Mouse (Mus musculus) liver, embryonic 16.5 days (tissue): ENCODE results near the gene Bcl2l1. TPM values are rescaled to one million over a fixed set of nuclear protein-coding genes. Genes with fewer than 3 reads are reported as not detected.

ENCODE experiments used
- ATAC-seq: fragments of 200-750 bp; cut with Nextera tagmentation; 2 replicates; pipeline ENCODE4 v1.8.0; 2017; ENCODE audit warnings: low read depth, mild to moderate bottlenecking, moderate number of reproducible peaks, moderate library complexity
- H3K27ac ChIP-seq: fragments of 300-500 bp; sonication (generic); 2 replicates; pipeline ENCODE4 v1.5.1; 2014; ENCODE audit warnings: mild to moderate bottlenecking, low read length
- H3K27me3 ChIP-seq: fragments of 300-500 bp; sonication (generic); 2 replicates; pipeline ENCODE4 v1.6.1; 2014; ENCODE audit warnings: low read depth, low read length, mixed read lengths; ENCODE audit not compliant: control insufficient read depth, insufficient read depth
- H3K36me3 ChIP-seq: fragments of 300-500 bp; sonication (generic); 2 replicates; pipeline ENCODE4 v1.6.1; 2014; ENCODE audit warnings: mild to moderate bottlenecking; ENCODE audit not compliant: control insufficient read depth, insufficient read depth
- H3K4me1 ChIP-seq: fragments of 300-500 bp; sonication (generic); 2 replicates; pipeline ENCODE4 v1.6.1; 2014; ENCODE audit warnings: low read depth, low read length, mixed read lengths; ENCODE audit not compliant: control insufficient read depth
- H3K4me2 ChIP-seq: fragments of 300-500 bp; sonication (generic); 2 replicates; pipeline ENCODE4 v1.6.1; 2014; ENCODE audit warnings: low read depth, low read length, mixed read lengths
- H3K4me3 ChIP-seq: fragments of 300-500 bp; sonication (generic); 2 replicates; pipeline ENCODE4 v1.5.1; 2014; ENCODE audit warnings: low read depth, mild to moderate bottlenecking, low read length
- H3K9ac ChIP-seq: fragments of 300-500 bp; sonication (generic); 2 replicates; pipeline ENCODE4 v1.6.1; 2014; ENCODE audit warnings: low read depth, low read length
- H3K9me3 ChIP-seq: fragments of 300-500 bp; sonication (generic); replicated peaks from 2 replicates; pipeline ENCODE4 v1.6.1; 2016; ENCODE audit warnings: low read length; ENCODE audit not compliant: control insufficient read depth
- WGBS: fragments of 180-500 bp; shearing (Covaris S2); extraction: QIAGEN DNeasy Blood & Tissue Kit; methylation state at CpG from one replicate; pipeline ENCODE4 v1.1.7; 2014; ENCODE audit not compliant: insufficient replicate concordance; 5-methylcytosine and 5-hydroxymethylcytosine counted together
- polyA plus RNA-seq: library from polyadenylated mRNA; unstranded; fragments of >200 nt; fragmentation: Nextera tagmentation; extraction: Ambion mirVana; gene quantifications from 2 replicates; pipeline ENCODE4 v1.2.1, GENCODE M21; 2015

Bcl2l1 gene
- polyA plus RNA-seq, 1 experiment from 2014 or later: 241 TPM

DNA sequence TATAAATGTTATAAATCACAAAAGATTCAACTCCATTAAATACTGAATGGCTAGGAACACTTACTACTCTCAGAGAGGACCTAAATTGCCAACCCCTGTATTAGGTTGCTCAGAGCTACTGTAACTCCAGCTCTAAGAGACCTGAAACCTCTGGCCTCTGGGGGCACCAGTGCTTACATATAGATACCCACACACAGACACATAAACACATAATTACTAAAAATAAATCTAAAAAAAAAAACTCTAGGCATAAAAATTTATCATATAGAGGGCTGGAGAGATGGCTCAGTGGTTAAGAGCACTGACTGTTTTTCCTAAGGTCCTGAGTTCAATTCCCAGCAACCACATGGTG, 30.8 kb downstream of the Bcl2l1 start:
- no peak overlapping the region for H3K9ac ChIP-seq
- no peak for ATAC-seq
- no peak overlapping the region for H3K4me2 ChIP-seq
- H3K27ac ChIP-seq: no peak overlapping the region
- no peaks in the 10 kb centered on the region for H3K27me3 ChIP-seq
- H3K36me3 ChIP-seq: no peaks in the 10 kb centered on the region; the same call in 1 of the 2 replicates
- H3K4me3 ChIP-seq: no peak overlapping the region
- no peaks in the 10 kb centered on the region for H3K9me3 ChIP-seq
- peaks cover 53% of the 10 kb centered on the region for H3K4me1 ChIP-seq

DNA sequence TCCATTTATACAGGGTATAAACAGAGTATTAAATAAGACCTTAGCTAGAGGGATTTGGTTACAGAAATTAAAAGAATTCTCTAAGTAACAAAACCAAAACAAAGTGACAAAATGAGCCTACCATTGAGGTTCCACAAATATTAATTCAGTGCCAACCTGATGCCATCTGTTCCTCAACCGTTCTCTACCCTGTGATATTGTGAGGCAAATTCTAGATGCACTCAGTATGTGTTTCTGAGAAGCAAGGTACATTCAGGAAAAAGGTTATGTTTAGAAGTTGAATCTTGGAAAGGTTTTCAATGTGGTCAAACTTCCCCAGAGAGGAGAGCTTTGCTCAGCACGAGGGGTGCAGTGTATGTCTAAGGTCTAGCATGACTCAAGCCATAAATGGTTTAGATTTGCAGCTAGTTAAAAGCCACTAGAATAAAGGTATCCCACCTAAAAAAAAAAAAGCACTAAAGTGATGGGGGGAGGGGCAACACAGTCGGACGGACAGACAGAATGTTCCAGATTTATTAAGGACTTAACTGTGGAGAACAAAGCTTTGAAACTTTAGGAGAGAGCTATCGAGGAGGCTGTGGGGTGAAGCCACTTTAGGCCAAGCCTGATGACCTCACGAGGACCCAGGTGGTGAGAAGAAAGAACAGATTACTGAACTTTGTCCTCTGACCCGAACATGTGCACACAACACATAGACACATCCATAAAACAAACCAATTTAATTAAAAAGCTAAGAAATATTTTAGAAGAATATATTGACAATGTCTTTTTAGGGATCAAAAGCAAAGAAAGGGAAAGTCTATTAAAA, 31.4 kb downstream of the Bcl2l1 start:
- Histone ChIP-seq H3K27me3 (no peaks in the 10 kb centered on the region), H3K9me3 (no peaks in the 10 kb centered on the region), H3K4me1 (peaks cover 51% of the 10 kb centered on the region), H3K27ac (no peak overlapping the region), H3K36me3 (no peaks in the 10 kb centered on the region; the same call in 1 of the 2 replicates), H3K4me2 (no peak overlapping the region), H3K4me3 (no peak overlapping the region), H3K9ac (no peak overlapping the region)
- WGBS: 63% methylated on average over 7 of the region's 7 CpGs
- no peak for ATAC-seq

DNA sequence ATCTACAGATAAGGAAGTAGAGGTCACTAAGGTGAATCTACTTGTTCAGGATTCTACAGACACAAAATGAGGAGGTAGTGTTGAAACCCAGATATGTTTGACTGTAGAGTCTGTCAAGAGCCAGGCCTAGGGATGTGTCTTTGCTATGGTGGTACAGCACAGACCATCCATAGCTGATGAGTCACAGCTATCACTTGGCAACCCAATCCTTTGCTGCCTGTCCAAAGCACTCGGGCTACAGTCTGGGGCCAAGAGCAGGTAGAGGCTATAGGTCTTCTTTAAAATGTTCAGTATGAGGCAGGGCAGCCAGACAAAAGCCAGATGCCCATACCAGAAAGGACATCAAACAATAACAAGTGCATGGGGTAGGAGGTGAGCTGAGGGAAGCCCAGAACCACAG, 33.9 kb downstream of the Bcl2l1 start:
- no peak overlapping the region for H3K9ac ChIP-seq
- WGBS: 79% methylated on average over 1 of the region's 1 CpGs
- H3K4me2 ChIP-seq: no peak overlapping the region
- no peak overlapping the region for H3K4me3 ChIP-seq
- H3K4me1 ChIP-seq: peaks cover 51% of the 10 kb centered on the region
- H3K36me3 ChIP-seq: no peaks in the 10 kb centered on the region; the same call in 1 of the 2 replicates
- no peak for ATAC-seq
- H3K9me3 ChIP-seq: no peaks in the 10 kb centered on the region
- H3K27ac ChIP-seq: no peak overlapping the region; the same call in 1 of the 2 replicates
- H3K27me3 ChIP-seq: no peaks in the 10 kb centered on the region

DNA sequence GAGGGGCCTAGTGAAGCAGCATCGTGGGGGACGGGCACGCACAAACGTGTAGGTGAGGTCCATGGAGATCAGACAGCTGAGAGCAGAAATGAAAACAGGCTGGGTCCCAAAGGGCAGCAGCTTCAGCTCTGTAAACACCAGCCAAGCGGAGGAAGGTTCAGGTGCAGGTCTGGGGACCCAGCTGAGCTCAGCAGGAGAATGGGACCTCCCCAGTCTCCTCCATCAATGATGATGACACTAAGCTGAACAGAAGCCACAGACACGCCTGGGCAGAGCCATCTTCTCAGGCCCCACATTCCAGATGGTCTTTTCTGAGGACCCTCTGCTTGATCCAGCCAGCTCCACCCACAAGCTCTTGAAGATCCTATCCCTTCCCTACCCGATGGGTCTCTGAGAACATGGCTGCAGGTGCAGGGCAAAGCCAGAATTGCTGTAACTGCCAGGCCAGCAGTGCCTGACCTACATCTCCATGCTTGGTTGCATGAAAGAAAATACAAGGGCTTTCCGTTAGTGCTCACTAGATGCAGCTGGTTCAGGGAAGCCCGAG, 37.2 kb downstream of the Bcl2l1 start:
- H3K4me3 ChIP-seq: no peak overlapping the region
- no peaks in the 10 kb centered on the region for H3K27me3 ChIP-seq
- WGBS: 67% methylated on average over 9 of the region's 9 CpGs
- H3K27ac ChIP-seq: peak overlapping the region; percentile 45
- ATAC-seq: peak; percentile 2; the same call in 1 of the 2 replicates
- H3K4me1 ChIP-seq: peaks cover 66% of the 10 kb centered on the region
- peaks cover 4% of the 10 kb centered on the region; the same call in 1 of the 2 replicates for H3K36me3 ChIP-seq
- no peak overlapping the region for H3K9ac ChIP-seq
- H3K4me2 ChIP-seq: no peak overlapping the region
- no peaks in the 10 kb centered on the region for H3K9me3 ChIP-seq

DNA sequence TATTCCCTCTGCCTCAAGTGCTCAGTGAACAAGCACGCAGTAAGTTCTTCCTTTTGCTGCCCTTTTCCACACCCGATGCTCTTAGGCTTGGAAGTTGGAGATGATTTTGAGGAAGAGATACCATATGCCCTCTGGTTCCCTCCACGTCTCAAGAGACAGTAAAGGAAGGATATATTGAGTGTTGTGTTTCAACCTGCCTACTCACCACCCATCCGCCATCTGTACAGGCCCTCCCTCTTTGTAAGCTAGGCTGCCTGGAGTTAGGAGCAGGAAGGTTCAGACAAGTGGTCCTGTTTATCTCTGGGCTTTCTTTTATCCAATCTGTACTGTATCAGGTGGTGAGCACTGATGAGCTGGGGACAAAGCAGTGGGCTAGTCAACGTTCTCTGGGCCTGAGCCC, 38.1 kb downstream of the Bcl2l1 start:
- WGBS: 58% methylated on average over 5 of the region's 5 CpGs
- Histone ChIP-seq H3K4me1 (peaks cover 72% of the 10 kb centered on the region), H3K27ac (peak overlapping the region; percentile 68), H3K27me3 (no peaks in the 10 kb centered on the region), H3K9ac (no peak overlapping the region), H3K4me2 (no peak overlapping the region), H3K9me3 (no peaks in the 10 kb centered on the region), H3K36me3 (peaks cover 4% of the 10 kb centered on the region; the same call in 1 of the 2 replicates), H3K4me3 (no peak overlapping the region)
- no peak for ATAC-seq

DNA sequence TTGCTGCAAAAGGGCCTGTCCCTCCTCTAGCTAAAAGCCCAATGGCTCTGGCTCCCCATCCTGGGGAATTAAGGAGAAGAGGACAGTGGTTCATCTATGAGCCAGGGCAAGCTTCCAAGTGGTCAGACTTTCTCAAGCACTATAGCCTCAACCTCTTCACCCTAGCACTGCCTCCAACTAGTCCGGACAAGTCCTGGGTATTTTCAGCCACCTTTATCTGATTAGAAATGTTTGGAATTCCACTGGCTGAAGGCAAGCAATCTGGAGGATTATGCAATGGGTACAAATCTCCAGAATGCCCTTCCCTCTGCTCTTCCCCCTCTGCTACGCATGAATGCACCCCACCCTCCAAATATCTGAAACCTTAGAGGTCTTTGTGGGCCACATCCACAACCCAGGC, 39.1 kb downstream of the Bcl2l1 start:
- H3K4me1 ChIP-seq: peaks cover 77% of the 10 kb centered on the region
- H3K27me3 ChIP-seq: no peaks in the 10 kb centered on the region
- H3K36me3 ChIP-seq: peaks cover 4% of the 10 kb centered on the region; the same call in 1 of the 2 replicates
- no peak overlapping the region for H3K9ac ChIP-seq
- H3K4me2 ChIP-seq: no peak overlapping the region
- no peak overlapping the region for H3K4me3 ChIP-seq
- peak overlapping the region; percentile 68 for H3K27ac ChIP-seq
- H3K9me3 ChIP-seq: no peaks in the 10 kb centered on the region
- 68% methylated on average over 2 of the region's 2 CpGs for WGBS
- no peak for ATAC-seq

DNA sequence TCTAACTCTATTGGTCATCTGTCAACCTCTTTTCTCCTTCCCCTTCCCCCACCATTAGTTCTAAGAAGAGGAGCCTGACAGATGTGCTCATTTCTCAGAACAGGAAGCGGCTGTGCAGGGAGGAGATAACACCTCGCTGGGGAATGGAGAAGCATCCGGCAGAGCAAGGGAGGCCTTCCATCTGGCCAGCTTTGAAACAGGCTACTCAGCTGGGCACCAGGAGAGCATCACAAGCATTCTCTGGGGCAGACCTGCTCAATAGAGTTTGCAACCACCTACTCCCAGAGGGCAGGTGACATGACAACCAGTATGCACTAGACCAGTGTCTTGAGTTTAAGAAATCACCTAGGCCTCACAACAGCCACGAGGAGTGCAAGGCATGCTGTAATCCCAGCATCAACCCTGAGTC, 41.9 kb downstream of the Bcl2l1 start:
- Histone ChIP-seq H3K27me3 (no peaks in the 10 kb centered on the region), H3K36me3 (peaks cover 4% of the 10 kb centered on the region; the same call in 1 of the 2 replicates), H3K9me3 (no peaks in the 10 kb centered on the region), H3K27ac (peak overlapping the region; percentile 94), H3K9ac (peak overlapping the region; percentile 59), H3K4me1 (peaks cover 94% of the 10 kb centered on the region), H3K4me2 (peak overlapping the region; percentile 69), H3K4me3 (peak overlapping the region; percentile 29)
- 7% methylated on average over 4 of the region's 4 CpGs for WGBS
- ATAC-seq: peak; percentile 86

DNA sequence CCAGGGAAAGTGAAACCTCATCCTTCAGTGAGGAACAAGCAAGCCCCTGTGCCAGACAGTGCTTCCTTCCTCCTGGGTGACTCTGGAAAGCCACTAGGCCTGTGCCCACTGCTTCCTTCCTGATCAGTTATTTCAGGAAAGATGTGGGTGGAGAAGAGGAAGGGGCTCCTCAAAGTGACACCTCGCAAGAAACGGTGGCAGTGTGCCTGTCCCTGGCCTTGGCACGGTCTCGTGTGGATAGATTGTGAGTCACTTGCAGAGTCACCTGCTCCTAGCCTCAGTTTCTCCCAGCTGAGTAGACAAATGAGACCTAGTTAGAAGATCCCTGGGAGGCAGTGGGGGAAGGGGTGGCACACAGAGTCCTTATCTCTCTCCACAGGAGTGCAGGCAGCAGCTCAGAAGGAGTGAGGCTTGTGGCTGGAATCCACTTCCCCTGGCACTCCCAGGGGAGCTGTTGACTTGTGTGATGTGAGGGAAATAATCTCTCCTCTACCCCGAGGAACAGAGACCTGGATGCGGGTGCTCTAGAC, 42.6 kb downstream of the Bcl2l1 start:
- 3% methylated on average over 6 of the region's 6 CpGs for WGBS
- H3K4me3 ChIP-seq: peak overlapping the region; percentile 29
- peak overlapping the region; percentile 94 for H3K27ac ChIP-seq
- no peaks in the 10 kb centered on the region for H3K27me3 ChIP-seq
- peak overlapping the region; percentile 69 for H3K4me2 ChIP-seq
- no peaks in the 10 kb centered on the region for H3K9me3 ChIP-seq
- peak overlapping the region; percentile 59 for H3K9ac ChIP-seq
- peak; percentile 94 for ATAC-seq
- H3K4me1 ChIP-seq: peaks cover 93% of the 10 kb centered on the region
- H3K36me3 ChIP-seq: peaks cover 4% of the 10 kb centered on the region; the same call in 1 of the 2 replicates

DNA sequence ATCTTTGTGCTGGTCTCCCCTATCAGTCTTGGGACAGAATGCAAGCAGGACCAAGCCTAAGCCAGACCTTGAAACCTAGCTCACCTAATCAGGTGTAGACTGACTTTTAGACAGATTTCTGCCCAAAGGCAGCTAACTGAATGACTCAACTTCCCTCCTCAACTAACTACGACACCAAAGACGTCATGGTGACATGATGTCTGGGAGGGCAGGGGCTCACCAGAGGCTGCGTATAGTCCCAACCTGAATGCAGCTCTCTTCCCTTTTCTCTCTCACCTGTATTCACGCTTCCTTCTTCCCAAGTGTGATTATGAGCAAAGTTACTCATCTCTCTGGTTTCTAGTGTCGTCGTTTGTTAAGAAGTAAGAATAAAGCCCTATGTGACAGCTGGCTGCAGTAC, 44.0 kb downstream of the Bcl2l1 start:
- 74% methylated on average over 6 of the region's 6 CpGs for WGBS
- peaks cover 4% of the 10 kb centered on the region; the same call in 1 of the 2 replicates for H3K36me3 ChIP-seq
- no peak overlapping the region for H3K4me2 ChIP-seq
- H3K27ac ChIP-seq: peak overlapping the region; percentile 70
- no peaks in the 10 kb centered on the region for H3K9me3 ChIP-seq
- no peak for ATAC-seq
- no peak overlapping the region for H3K9ac ChIP-seq
- no peak overlapping the region for H3K4me3 ChIP-seq
- peaks cover 91% of the 10 kb centered on the region for H3K4me1 ChIP-seq
- H3K27me3 ChIP-seq: no peaks in the 10 kb centered on the region
